Mouse (Mus musculus) MEL (cell line): ENCODE measurements around the gene Olfr639.

Source experiments
- CTCF ChIP-seq, 3 experiments: IDR thresholded peaks in 2 of 3; conservative IDR thresholded peaks in 1 of 3; 2 replicates each; pipeline ENCODE4 v1.5.1; 2011 to 2012; ENCODE audit warnings: low read length in 3 of 3, low read depth in 2 of 3, mild to moderate bottlenecking in 2 of 3, improper control_type of control experiment in 1 of 3, inconsistent platforms in 1 of 3, mixed read lengths in 1 of 3, moderate library complexity in 1 of 3; ENCODE audit not compliant: control insufficient read depth in 1 of 3, insufficient read depth in 1 of 3, poor library complexity in 1 of 3, severe bottlenecking in 1 of 3
- E2F4 ChIP-seq: IDR thresholded peaks from 2 replicates; pipeline ENCODE4 v1.6.1; 2011; ENCODE audit warnings: low read depth, low read length, improper control_type of control experiment, borderline replicate concordance
- EP300 ChIP-seq, 2 experiments: IDR thresholded peaks; 2 replicates each; pipeline ENCODE4 v1.6.1; 2011; ENCODE audit warnings: improper control_type of control experiment in 2 of 2, low read length in 2 of 2, low read depth in 1 of 2, mild to moderate bottlenecking in 1 of 2
- GATA1 ChIP-seq: IDR thresholded peaks from 2 replicates; pipeline ENCODE4 v1.6.1; 2011; ENCODE audit warnings: low read depth, low read length, improper control_type of control experiment
- MAFK ChIP-seq: IDR thresholded peaks from 2 replicates; pipeline ENCODE4 v1.6.1; 2011; ENCODE audit warnings: low read depth, mild to moderate bottlenecking, low read length, improper control_type of control experiment, borderline replicate concordance
- MXI1 ChIP-seq: IDR thresholded peaks from 2 replicates; pipeline ENCODE4 v1.6.1; 2011; ENCODE audit warnings: mild to moderate bottlenecking, low read depth, low read length, improper control_type of control experiment
- NELFE ChIP-seq: IDR thresholded peaks from 2 replicates; pipeline ENCODE4 v1.6.1; 2011; ENCODE audit warnings: low read depth, low read length, improper control_type of control experiment
- NRF1 ChIP-seq: IDR thresholded peaks from 2 replicates; pipeline ENCODE4 v1.6.1; 2014; ENCODE audit warnings: low read depth, mild to moderate bottlenecking, inconsistent platforms, low read length, improper control_type of control experiment, moderate library complexity; ENCODE audit not compliant: poor library complexity, insufficient read depth, severe bottlenecking
- POLR2A ChIP-seq, 2 experiments: IDR thresholded peaks; 2 replicates each; pipeline ENCODE4 v1.6.1; 2011 to 2012; ENCODE audit warnings: low read length in 2 of 2, mild to moderate bottlenecking in 2 of 2, control low read depth in 1 of 2, improper control_type of control experiment in 1 of 2, low read depth in 1 of 2, moderate library complexity in 1 of 2; ENCODE audit not compliant: control insufficient read depth in 1 of 2, insufficient read depth in 1 of 2, poor library complexity in 1 of 2
- POLR2AphosphoS2 ChIP-seq: IDR thresholded peaks from 2 replicates; pipeline ENCODE4 v1.6.1; 2011; ENCODE audit warnings: low read length, improper control_type of control experiment
- POLR2AphosphoS5 ChIP-seq: IDR thresholded peaks from 2 replicates; pipeline ENCODE4 v1.6.1; 2012; ENCODE audit warnings: low read depth, borderline replicate concordance, mild to moderate bottlenecking, inconsistent platforms, low read length, moderate library complexity, mixed read lengths
- TAL1 ChIP-seq: IDR thresholded peaks from 2 replicates; pipeline ENCODE4 v1.6.1; 2012; ENCODE audit warnings: mild to moderate bottlenecking, inconsistent platforms, low read length, moderate library complexity, mixed read lengths
- USF2 ChIP-seq, 2 experiments: IDR thresholded peaks; 2 replicates each; pipeline ENCODE4 v1.6.1; 2011 to 2012; ENCODE audit warnings: improper control_type of control experiment in 2 of 2, low read length in 2 of 2, borderline replicate concordance in 1 of 2, inconsistent platforms in 1 of 2, low read depth in 1 of 2, mild to moderate bottlenecking in 1 of 2; ENCODE audit not compliant: insufficient read depth in 1 of 2
- ZNF384 ChIP-seq: IDR thresholded peaks from 2 replicates; pipeline ENCODE4 v1.6.1; 2012; ENCODE audit warnings: low read depth, mild to moderate bottlenecking, inconsistent platforms, low read length, improper control_type of control experiment

DNA sequence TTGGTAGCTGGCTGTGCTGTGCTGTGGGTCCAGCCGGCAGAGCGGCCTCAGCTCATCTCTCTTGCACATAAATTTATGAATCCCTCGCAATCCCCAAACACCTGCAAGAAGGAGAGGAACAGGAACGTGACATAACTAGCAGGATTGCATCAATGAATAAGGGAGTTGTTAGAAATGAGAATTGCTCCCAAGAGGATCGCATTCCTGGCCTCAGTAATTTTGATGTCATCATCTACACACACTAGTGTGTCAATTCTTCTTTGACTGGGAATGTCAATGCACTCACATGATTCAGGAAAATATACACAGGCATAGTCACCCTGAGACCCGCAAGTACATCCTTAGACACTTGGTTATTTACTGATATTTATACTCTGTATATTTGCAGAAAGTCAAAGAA, 8.4 kb upstream of the Olfr639 start, which contains the start of gene Olfr640:
- no peak for TF ChIP-seq POLR2AphosphoS2
- no peak for TF ChIP-seq CTCF (IDR thresholded peaks at IDR 0.05 in 2 of 3, conservative IDR thresholded peaks at IDR 0.05 in 1 of 3; ENCODE audit: control insufficient read depth in 1 of 3, insufficient read depth in 1 of 3, low read depth in 2 of 3, low read length in 3 of 3, poor library complexity in 1 of 3, severe bottlenecking in 1 of 3)
- TF ChIP-seq E2F4, result no peak
- no peak for TF ChIP-seq ZNF384
- TF ChIP-seq POLR2A (IDR thresholded peaks at IDR 0.05; ENCODE audit: control insufficient read depth in 1 of 2, insufficient read depth in 1 of 2, low read depth in 1 of 2, low read length in 2 of 2, poor library complexity in 1 of 2), result no peak
- no peak for TF ChIP-seq NELFE
- TF ChIP-seq USF2 (IDR thresholded peaks at IDR 0.05; ENCODE audit: borderline replicate concordance in 1 of 2, insufficient read depth in 1 of 2, low read depth in 1 of 2, low read length in 2 of 2), result no peak
- no peak for TF ChIP-seq MXI1
- no peak for TF ChIP-seq GATA1
- no peak for TF ChIP-seq MAFK
- TF ChIP-seq EP300 (IDR thresholded peaks at IDR 0.05; ENCODE audit: low read depth in 1 of 2, low read length in 2 of 2), result no peak
- TF ChIP-seq NRF1, result no peak
- no peak for TF ChIP-seq TAL1
- no peak for TF ChIP-seq POLR2AphosphoS5
